18 mouse cellular contexts compared by ENCODE assay signal in the genomic region with DNA sequence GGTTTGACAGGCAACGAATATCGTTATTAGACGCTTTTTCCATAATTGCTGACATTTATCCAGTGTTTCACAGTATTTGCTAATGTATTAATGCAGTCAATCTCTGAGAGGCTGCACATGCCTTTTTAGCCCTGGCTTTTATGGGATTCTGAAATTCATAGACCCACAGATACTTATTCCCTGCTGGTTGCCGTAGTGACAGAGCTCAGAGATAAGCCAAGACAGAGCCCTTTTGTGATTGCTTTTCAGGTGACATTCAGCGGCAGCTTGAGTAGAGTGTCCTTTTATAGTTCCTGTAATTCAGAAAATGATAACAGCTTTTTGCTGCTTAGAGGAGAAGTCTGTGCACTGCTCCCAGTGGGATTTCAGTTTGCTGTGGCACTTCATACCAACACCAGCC.
A peak's percentile ranks its signal among the peaks of the same experiment; 100 is the strongest.
DNase-seq lines count a peak whose midpoint lies in the region; ATAC-seq and TF ChIP-seq lines count a peak whose summit lies in the region.
"Had no signal": no experiment of that assay in that cellular context is flagged by ENCODE, and none has a peak within 500 bp of the region (broad histone marks: within the 10 kb centered on the region; RNA-seq: fewer than 3 reads in every experiment).

No protein-coding gene starts in this region.

- H3K4me1 ChIP-seq in forebrain, embryonic 14.5 days (ENCODE audit: control insufficient read depth, insufficient read depth, low read length): no peaks in the 10 kb centered on the region; the same call in 1 of the 2 replicates
- H3K4me1 ChIP-seq in hindbrain, postnatal 0 days (ENCODE audit: insufficient read depth, low read length): no peaks in the 10 kb centered on the region
- H3K4me1 ChIP-seq in midbrain, postnatal 0 days (ENCODE audit: insufficient read depth, low read length): no peaks in the 10 kb centered on the region
- H3K4me1 ChIP-seq: embryonic facial prominence, embryonic 13.5 days; neural tube, embryonic 12.5 days had no signal

- H3K36me3 ChIP-seq in forebrain, embryonic 14.5 days (ENCODE audit: control insufficient read depth, insufficient read depth, low read length): no peaks in the 10 kb centered on the region
- no peaks in the 10 kb centered on the region for H3K36me3 ChIP-seq in hindbrain, postnatal 0 days (ENCODE audit: insufficient read depth, low read length)
- no peaks in the 10 kb centered on the region for H3K36me3 ChIP-seq in midbrain, postnatal 0 days (ENCODE audit: insufficient read depth, low read length)
- H3K36me3 ChIP-seq: embryonic facial prominence, embryonic 13.5 days; neural tube, embryonic 12.5 days had no signal

- no peak overlapping the region for H3K4me2 ChIP-seq in forebrain, embryonic 14.5 days (ENCODE audit: low read length)
- H3K4me2 ChIP-seq in hindbrain, postnatal 0 days (ENCODE audit: low read depth, low read length): no peak overlapping the region
- H3K4me2 ChIP-seq in midbrain, postnatal 0 days (ENCODE audit: low read depth, low read length, poor library complexity, severe bottlenecking): no peak overlapping the region
- H3K4me2 ChIP-seq: embryonic facial prominence, embryonic 13.5 days; neural tube, embryonic 12.5 days had no signal

- no peak overlapping the region for H3K9ac ChIP-seq in forebrain, embryonic 14.5 days (ENCODE audit: low read length)
- no peak overlapping the region for H3K9ac ChIP-seq in hindbrain, postnatal 0 days (replicated peaks; ENCODE audit: low read length)
- H3K9ac ChIP-seq in midbrain, postnatal 0 days (replicated peaks; ENCODE audit: low read length, poor library complexity, severe bottlenecking): no peak overlapping the region
- H3K9ac ChIP-seq: embryonic facial prominence, embryonic 13.5 days; liver, postnatal 0 days; neural tube, embryonic 12.5 days had no signal

- no peaks in the 10 kb centered on the region for H3K9me3 ChIP-seq in forebrain, embryonic 14.5 days (replicated peaks; ENCODE audit: control insufficient read depth, low read length)
- no peaks in the 10 kb centered on the region for H3K9me3 ChIP-seq in hindbrain, postnatal 0 days (ENCODE audit: low read length)
- H3K9me3 ChIP-seq in midbrain, postnatal 0 days (ENCODE audit: low read length): no peaks in the 10 kb centered on the region
- H3K9me3 ChIP-seq: embryonic facial prominence, embryonic 13.5 days; neural tube, embryonic 12.5 days had no signal

- H3K4me3 ChIP-seq in layer of hippocampus, adult 2 months: no peak overlapping the region
- H3K4me3 ChIP-seq in forebrain, embryonic 14.5 days (ENCODE audit: low read depth, low read length): no peak overlapping the region
- no peak overlapping the region for H3K4me3 ChIP-seq in hindbrain, postnatal 0 days (ENCODE audit: low read length)
- H3K4me3 ChIP-seq in midbrain, postnatal 0 days (ENCODE audit: low read depth, low read length): no peak overlapping the region
- H3K4me3 ChIP-seq: embryonic facial prominence, embryonic 13.5 days; neural tube, embryonic 12.5 days had no signal

- WGBS in forebrain, embryonic 14.5 days: 33% methylated on average over 5 of the region's 5 CpGs
- 56% methylated on average over 5 of the region's 5 CpGs for WGBS in hindbrain, postnatal 0 days
- WGBS in midbrain, postnatal 0 days: 32% methylated on average over 5 of the region's 5 CpGs

- no peak for DNase-seq in layer of hippocampus, adult 2 months (ENCODE audit: low spot score in 2 of 2)
- no peak for DNase-seq in layer of hippocampus, adult 18-20 months (ENCODE audit: low spot score in 2 of 2)
- peak; percentile 64 for DNase-seq in forebrain, embryonic 14.5 days (ENCODE audit: low spot score)
- DNase-seq in hindbrain, postnatal 0 days (ENCODE audit: low spot score): no peak
- peak; percentile 19 for DNase-seq in midbrain, postnatal 0 days (ENCODE audit: low spot score)
- DNase-seq in left cerebral cortex, adult 11 months (ENCODE audit: low spot score): no peak
- no peak for DNase-seq in natural killer cell, adult 2 months (ENCODE audit: low spot score in 2 of 2)
- DNase-seq: cerebellum, adult 8-10 months; heart, postnatal 4 days; kidney, adult 8-10 months; kidney, postnatal 4 days; liver; liver, postnatal 0 days; lung, postnatal 36 days; right cerebral cortex, postnatal 25 days; thymus, postnatal 25 days had no signal

- no peaks in the 10 kb centered on the region for H3K27me3 ChIP-seq in forebrain, embryonic 14.5 days (replicated peaks; ENCODE audit: control insufficient read depth, insufficient read depth, low read length)
- H3K27me3 ChIP-seq in hindbrain, postnatal 0 days (ENCODE audit: insufficient read depth, low read length): no peaks in the 10 kb centered on the region
- no peaks in the 10 kb centered on the region for H3K27me3 ChIP-seq in midbrain, postnatal 0 days (ENCODE audit: insufficient read depth, low read length)
- H3K27me3 ChIP-seq: embryonic facial prominence, embryonic 13.5 days; neural tube, embryonic 12.5 days had no signal

- peak; percentile 69 for ATAC-seq in forebrain, embryonic 14.5 days
- 0 out of 2 replicates have a peak, but pooled peaks have one; percentile 12 for ATAC-seq in hindbrain, postnatal 0 days
- no peak for ATAC-seq in midbrain, postnatal 0 days (ENCODE audit: low FRiP score)
- ATAC-seq: liver, postnatal 0 days had no signal

- no peak overlapping the region for H3K27ac ChIP-seq in layer of hippocampus, adult 2 months
- H3K27ac ChIP-seq in forebrain, embryonic 14.5 days (ENCODE audit: low read depth, low read length): no peak overlapping the region
- no peak overlapping the region for H3K27ac ChIP-seq in hindbrain, postnatal 0 days
- no peak overlapping the region for H3K27ac ChIP-seq in midbrain, postnatal 0 days (ENCODE audit: low read depth, low read length)
- H3K27ac ChIP-seq: embryonic facial prominence, embryonic 13.5 days; neural tube, embryonic 12.5 days had no signal

- TF ChIP-seq CTCF in layer of hippocampus, adult 2 months (conservative IDR thresholded peaks at IDR 0.05): 0 out of 2 replicates have a peak, but pooled peaks have one; percentile 15
- TF ChIP-seq CTCF in hindbrain, postnatal 0 days (IDR thresholded peaks at IDR 0.05; ENCODE audit: low read depth): no peak
- TF ChIP-seq CTCF in midbrain, postnatal 0 days (IDR thresholded peaks at IDR 0.05): no peak

Comparison
In these comparisons a context has a peak if more than half of its experiments do, and no peak if none do; other contexts are left out.
1. DNase-seq: peak in forebrain, embryonic 14.5 days (single experiment) and midbrain, postnatal 0 days (single experiment); none in layer of hippocampus, adult 2 months (0 of 2), layer of hippocampus, adult 18-20 months (0 of 2), hindbrain, postnatal 0 days (single experiment), left cerebral cortex, adult 11 months (single experiment) and natural killer cell, adult 2 months (0 of 2).